Mouse (Mus musculus): ENCODE measurements at regions not wholly inside any gene's neighbourhood (a gene's known extent, or its start where the extent isn't known, plus 50 kb on each side); places are given as distances from the start of the nearest gene placed in this dataset.

DNA sequence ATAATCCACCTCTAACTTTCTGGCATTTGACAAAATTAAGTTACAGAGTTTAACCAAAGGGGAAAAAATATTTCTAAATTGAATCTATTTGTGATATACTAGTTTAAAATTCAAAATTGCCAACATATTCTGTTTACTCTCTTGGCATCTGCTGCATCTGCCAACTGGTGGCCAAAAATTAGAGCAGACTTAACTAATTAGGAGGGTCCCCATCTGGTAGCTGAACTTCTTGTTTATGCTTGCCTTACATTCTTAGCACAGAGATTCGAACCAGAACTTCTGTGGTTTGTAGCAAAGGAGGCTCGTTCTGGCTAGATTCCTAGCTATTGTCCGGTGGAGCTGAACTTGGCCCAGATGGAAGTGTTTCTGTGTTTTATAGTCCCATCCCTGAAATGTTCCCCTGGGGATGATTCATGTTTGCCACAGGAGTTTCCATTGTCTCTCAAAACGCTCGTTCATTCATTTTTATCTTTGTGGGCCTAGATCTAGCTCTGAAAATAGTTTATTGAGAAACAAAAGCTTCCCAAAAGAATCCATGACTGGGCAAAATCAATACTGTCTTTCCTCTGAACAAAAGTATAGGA is 3461.5 kb upstream of the Gm7489 start:
- DNase-seq (ENCODE audit: low spot score in 2 of 2), result no peak

DNA sequence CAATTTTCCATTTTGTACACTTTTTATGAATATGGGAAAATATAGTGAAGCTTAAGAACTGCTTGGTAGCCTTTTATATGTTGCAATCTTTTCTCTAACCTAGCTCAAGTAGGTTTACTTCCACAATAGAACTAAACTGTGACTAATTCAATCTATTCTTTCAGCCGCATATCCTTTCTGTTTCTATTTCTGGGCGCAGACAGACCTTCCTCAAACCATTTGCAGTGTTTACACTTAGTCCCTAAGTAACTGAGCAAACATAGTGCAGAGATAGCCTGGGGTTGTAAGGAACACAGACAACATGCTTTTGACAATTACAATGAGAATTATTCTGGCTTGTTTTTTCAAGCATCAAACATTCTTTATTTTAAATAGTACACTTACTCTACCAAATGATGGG is 3435.1 kb upstream of the Gm7489 start:
- DNase-seq (ENCODE audit: low spot score in 2 of 2), result no peak

GRCm38 (mm10) chr15:50472626-50473025 is 3412.1 kb upstream of the Gm7489 start:
- no peak for DNase-seq (ENCODE audit: low spot score in 2 of 2)

DNA sequence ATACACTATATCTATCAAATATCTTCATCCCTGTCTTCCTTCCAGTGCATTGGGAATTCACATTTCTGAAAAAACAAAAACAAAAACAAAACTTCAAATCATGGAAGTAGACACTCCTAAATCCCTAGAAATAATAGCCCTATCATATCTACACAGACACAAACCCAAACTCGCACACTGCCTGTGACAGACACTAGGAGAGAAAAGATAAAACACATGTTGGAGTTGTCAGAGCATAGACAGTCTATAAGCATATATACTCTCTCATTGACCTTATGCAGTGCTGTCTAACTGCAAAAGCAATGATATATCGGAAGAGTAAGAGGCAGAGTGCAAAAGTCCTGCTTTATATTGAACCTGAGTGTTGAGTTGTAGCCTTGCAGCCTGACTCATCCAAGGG is 3386.0 kb upstream of the Gm7489 start:
- DNase-seq (ENCODE audit: low spot score in 2 of 2), result no peak

GRCm38 (mm10) chr15:50507999-50508624 is 3376.6 kb upstream of the Gm7489 start:
- no peak for DNase-seq (ENCODE audit: low spot score in 2 of 2)

- DNase-seq (ENCODE audit: low spot score in 2 of 2), result no peak
These were observed 3371.7 kb upstream of the Gm7489 start for GRCm38 (mm10) chr15:50513036-50513435.

DNA sequence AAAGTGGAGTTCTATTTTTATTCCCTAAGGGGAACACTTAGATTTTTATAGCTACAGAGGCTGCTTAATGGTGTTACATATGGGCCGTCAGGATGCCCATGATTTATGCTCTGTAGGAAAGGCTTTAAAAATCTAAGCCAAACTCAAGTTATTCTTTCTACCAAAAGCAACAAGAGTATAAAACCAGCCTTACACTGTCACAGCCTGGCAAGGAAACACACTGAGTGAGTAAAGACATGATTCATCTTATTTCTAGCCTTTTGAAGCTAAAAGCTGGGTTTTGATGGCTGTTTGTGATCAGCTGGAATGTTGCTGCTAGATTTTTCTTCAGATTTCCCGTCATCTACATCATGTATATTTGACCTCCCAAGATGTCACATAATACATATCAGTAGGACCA is 3359.9 kb upstream of the Gm7489 start:
- no peak for DNase-seq (ENCODE audit: low spot score in 2 of 2)

DNA sequence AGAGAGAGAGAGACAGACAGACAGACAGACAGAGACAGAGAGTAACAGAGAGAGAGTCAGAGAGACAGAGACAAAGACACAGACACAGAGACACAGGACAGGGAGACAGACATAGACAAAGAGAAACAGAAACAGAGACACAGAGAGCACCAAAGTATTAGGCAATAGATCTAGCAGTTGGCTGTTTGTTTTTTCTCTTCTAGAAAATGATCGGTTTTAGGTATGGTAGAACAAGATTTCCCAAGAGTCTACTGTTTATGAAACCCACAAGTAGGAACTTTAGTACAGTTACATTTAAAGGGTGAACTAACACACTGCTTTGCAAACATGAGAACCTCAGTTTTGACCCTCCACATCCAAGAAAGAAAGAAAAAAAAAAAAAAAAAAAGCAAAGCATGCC is 3350.2 kb upstream of the Gm7489 start:
- DNase-seq (ENCODE audit: low spot score in 2 of 2), result no peak

GRCm38 (mm10) chr15:50563611-50564010 is 3321.1 kb upstream of the Gm7489 start:
- DNase-seq (ENCODE audit: low spot score in 2 of 2), result no peak

DNA sequence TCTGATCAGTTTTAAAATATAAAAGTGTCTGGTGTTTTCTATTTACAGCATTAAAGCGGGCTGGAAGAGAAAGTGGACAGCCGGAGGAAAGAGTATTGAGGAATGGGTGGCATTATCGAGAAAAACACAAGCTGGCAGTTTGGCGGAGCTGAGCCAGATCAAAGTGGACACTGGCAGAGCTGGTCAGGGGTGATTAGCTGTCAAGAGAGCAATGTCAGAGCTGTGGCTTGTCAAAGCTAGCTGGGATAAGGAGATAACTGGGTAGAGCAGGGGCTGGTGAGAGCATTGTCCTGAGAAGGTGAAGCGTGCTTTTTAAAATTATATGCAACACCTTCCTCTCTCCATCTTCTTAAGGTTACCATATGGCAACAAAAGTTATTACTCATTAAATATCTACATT is 3303.9 kb upstream of the Gm7489 start:
- DNase-seq (ENCODE audit: low spot score in 2 of 2), result no peak

DNA sequence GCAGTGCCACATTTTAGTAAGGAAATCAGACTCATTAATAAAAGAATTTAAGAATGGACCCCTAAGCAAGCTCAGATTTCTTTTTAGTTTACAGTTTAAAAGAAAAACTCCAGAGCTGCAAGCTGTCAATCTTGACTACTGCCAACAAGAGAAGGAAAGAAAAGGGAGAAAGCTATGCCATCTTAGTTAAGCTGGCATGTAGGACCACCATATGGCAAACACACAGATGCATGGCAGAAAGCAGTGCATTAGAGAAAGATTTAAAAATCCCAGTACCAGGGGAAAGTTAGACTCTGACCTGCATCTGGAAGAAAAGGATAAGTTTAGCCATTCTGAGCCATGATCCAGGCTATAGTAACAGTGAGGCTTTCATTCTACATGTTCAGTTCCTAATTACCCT is 3300.8 kb upstream of the Gm7489 start:
- DNase-seq (ENCODE audit: low spot score in 2 of 2), result no peak

DNA sequence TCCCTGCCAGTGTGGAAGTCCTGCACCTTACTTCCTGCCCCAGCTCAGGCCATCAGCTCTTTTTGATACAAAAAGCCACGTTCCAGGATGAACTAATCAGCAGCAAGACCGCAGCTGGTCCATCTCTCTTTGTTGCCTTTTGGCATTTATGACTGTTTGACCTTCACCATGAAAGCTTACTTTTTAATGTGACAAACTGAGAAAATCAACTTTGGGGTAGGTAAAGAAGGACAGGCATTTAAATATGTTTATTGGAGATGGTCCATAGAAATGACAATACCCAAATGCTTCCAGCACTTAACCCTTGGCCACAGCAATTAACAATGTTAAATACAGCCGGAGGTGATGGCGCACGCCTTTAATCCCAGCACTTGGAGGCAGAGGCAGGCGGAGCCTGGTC is 3299.2 kb upstream of the Gm7489 start:
- DNase-seq (ENCODE audit: low spot score in 2 of 2), result no peak

Measured in thymus, postnatal 10 days (tissue).